Mouse (Mus musculus): ENCODE measurements around the gene Egf.

DNA sequence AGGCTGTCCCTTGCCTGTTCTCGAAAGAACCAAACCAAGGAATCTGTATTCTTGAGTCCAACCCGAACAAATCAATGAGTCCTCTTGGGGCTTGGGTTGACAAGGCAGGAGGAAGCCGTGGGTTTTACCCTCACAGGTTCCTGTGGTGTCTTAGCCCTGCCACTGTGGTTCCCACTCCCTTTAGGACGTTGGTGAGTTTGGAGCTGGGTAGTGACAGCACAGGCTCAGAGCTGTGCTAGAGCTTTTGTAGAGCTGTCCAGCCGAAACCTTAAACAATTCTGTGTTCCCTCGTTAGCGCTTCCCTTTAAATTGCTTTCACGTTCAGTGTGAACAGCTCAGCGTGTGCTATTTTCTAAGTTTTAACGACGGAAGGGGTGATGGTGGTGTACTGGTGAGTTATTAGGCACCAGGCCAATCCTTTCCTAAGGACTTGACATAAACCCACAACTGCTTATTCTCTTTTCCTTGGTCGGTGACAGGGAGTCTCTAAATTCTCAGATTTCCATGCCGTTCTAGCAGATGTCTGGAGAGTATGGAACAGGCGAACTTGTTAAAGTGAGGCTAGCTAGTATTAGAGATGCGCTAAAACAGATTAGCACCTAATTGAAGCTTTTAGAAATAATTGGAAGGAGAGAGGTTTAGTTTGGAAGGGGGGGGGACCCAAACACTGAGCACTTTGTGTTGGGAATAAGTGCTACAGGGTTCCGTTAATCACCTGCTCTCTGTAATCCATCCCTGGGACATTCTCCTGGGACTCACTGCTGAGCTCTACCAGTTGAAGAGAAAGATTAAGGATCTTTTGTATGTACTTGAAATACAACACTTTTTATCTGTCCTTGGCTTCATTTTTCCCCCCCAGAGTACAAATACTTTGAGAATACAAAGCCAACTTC, 16.6 kb downstream of the Egf start:
- TF ChIP-seq CTCF (IDR thresholded peaks at IDR 0.05; ENCODE audit: low read depth) (no peak), EP300 (IDR thresholded peaks at IDR 0.05; ENCODE audit: low read depth) (no peak)
